Mouse (Mus musculus): ENCODE measurements around the gene Traf6.
"Not testable (repeated sequence)": the region's sequence is repeated elsewhere in the genome, so short reads cannot be mapped to it uniquely, and the experiment has no call there.

Traf6 gene

DNA sequence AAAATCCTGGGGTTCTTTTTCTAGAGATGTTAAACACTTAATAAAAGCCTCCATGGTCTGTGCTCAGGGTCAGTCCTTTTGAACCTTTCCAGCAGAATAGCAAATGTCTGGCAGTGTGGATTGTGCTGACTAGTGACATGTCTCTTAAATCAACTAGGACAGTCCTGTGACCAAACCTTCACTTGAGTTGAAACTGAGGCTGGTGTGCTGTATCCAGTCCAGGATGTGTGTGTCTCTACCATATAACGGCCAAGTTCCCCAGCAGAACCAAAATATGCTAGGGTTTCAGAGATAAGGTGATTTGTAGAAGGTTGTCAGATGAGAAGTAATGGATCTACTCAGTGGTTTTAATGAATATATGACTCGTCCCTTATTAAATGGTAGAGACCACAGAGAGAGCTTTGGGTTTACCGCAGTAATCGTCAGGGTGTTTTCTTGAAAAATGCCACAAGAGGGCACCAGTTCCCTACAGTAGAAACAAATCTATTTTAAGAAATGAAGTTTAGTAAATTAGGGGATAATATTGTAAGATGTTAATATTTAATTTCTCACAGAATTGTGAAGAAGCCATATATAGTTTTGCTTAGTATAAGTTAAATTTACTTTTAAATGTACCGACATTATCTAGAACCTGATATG is 15.5 kb downstream of the Traf6 start:
- in situ Hi-C loops (cut with MboI, MseI): no loop called here

- in situ Hi-C loops (cut with MboI, MseI): no loop called here
Observed at GRCm38 (mm10) chr2:101695584-101695983, 17.4 kb downstream of the Traf6 start.

GRCm38 (mm10) chr2:101699284-101699683 is 21.1 kb downstream of the Traf6 start:
- in situ Hi-C loops (cut with MboI, MseI): no loop called here

- in situ Hi-C loops (cut with MboI, MseI): no loop called here
Observed at GRCm38 (mm10) chr2:101705941-101706485, 27.8 kb downstream of the Traf6 start.

DNA sequence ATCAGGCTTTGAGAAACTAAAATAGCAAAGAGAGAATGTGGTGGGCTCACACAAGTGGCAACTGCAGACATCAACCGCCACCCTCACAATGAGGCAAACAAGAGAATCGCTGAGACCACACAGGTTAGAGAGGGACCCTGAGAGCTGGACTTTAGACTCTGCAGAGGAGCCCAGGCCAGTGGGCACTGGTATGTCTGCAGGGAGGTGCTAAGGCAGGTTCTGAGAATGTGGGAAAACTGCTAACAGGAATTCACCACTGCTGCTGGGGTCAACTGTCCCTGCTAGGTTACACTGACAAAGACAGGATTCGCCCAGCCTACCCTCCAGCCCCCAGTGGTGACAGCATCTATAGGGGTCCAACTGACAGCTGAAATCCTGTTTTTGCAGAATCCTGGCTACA is 33.4 kb downstream of the Traf6 start:
- in situ Hi-C loops (cut with MboI, MseI): no loop called here

DNA sequence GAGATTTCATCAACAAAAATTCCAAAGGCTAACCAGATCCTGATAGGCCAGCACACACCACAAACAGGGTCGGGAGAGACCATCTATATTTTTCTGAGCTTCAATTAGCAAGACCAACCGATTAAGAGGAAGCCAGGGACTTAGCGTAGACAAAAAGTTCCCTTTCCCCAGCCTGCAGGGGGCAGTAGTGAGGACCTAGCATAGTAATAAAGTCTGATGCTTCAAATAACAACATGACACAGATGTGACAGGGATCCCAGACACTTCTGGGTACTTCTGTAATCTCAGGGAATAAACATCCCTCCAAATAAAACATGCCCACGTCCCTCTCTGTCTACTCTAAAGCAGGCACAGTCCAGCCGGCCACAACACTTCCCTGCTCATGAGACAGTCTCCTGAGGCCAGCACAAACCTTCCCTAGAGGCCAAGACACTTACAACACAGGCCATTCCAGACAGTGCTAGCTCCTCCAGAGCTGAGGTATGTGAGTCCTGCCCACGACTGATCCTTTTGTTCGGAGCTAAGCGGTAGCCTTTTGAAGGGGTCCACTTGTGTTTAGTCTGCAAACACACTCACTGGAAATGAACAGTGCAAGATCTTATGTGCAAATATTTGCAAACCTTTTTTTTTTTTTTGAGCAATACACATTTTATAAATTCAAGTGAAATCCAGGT is 37.6 kb downstream of the Traf6 start:
- in situ Hi-C loops (cut with MboI, MseI): loop anchor here (5.0 kb wide), 1 partner anchor 112 kb away; no protein-coding TSS in a partner anchor

- in situ Hi-C loops (cut with MboI, MseI): loop anchor here (5.0 kb wide), 1 partner anchor 110 kb away; no protein-coding TSS in a partner anchor
Observed at GRCm38 (mm10) chr2:101717162-101717561, 38.9 kb downstream of the Traf6 start.

- in situ Hi-C loops (cut with MboI, MseI): loop anchor here (10.0 kb wide), 1 partner anchor 1587 kb away; no protein-coding TSS in a partner anchor
Observed at GRCm38 (mm10) chr2:101721835-101722234, 43.6 kb downstream of the Traf6 start.

DNA sequence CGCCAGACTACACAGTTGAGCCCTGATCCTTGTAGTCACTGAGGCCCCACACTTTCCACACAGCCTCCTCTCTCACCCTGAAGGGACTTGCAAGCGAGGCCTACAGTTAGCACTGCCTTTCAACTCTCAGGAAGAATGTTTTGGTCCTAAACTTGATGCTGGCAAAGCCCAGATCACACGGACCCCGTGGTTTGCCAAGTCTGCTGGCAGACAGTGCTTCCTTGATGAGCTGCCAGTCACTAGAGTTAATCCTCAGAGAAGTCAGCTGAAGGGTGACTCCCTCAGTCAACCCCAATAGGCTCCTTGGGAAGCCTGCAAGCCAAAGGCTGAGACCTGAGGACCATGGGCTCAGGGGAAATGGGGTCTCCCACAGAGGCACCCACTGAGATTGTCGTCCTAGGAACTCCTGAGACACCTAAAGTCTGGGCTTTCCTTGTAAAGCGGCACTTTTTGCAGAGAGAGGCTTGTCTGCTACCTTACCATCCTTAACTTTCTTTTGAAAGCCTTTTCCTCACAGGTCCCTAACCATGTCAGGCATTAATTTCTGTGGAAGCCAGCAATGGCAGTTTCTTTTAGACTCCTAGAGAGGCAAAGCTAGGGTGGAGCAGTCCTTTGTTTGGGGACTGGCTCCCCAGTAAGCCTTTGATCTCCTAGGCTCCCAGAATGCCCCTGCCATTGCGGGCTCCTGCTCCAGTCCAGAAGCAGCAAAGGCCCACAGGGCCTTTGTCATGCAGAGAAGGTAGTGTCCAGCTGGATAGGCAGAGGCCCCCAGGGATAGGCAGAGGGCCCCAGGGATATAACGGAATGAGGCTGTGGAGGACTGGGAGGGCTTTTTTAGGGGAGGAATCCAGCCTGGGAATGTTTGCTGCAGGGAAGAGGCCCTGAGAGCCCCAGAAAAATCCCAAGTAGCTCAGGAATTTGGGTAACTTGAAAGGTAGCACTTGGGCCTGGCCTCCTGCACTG is 44.4 kb downstream of the Traf6 start:
- in situ Hi-C loops (cut with MboI, MseI): loop anchor here (10.0 kb wide), 1 partner anchor 1588 kb away; no protein-coding TSS in a partner anchor

DNA sequence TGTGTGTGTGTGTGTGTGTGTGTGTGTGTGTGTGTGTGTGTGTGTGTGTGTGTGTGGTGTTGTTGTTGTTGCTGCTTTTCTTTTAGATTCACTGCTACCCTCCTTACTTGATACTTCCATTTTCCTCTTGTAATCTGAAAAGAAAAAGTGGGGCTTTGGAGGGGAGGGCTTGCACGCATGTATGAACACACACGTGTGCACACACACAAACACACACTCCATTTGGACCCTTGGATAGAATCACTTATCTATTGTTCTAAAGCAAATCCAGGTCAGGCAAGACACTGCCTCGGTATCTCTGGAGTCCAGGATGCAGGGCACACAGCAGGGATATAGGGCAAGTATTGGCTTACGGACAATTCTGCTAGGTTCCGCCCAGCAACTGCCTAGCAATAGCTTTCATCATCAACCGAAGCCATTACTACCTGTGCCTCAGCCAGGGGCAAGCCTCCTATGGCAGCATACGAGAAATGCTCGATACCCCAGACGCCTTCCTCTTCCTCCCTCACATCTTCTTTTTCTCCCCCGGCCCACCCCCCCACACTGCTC is 45.2 kb downstream of the Traf6 start:
- in situ Hi-C loops (cut with MboI, MseI): loop anchor here (10.0 kb wide), 1 partner anchor 1589 kb away; no protein-coding TSS in a partner anchor

DNA sequence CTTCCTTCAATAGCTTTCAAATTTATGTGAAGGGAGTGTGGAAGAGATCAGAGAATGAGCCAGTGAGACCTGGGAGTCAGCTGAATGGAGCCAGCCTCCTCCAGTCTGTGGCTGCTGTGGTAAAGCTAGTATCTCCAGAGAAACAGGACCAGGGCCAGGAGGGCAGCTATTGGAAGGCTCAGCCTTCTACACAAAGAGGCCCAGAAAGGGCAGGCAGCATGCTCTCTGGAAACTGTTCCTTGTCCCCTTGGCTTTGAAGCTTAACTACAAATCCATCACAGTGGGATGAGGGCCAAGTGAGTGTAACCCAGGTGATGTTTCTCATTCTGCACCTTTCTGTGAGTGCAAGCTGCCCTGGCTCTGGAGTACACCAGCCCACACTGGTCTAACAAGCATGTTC is 49.6 kb downstream of the Traf6 start:
- in situ Hi-C loops (cut with MboI, MseI): loop anchor here (10.0 kb wide), 1 partner anchor 1593 kb away; no protein-coding TSS in a partner anchor

DNA sequence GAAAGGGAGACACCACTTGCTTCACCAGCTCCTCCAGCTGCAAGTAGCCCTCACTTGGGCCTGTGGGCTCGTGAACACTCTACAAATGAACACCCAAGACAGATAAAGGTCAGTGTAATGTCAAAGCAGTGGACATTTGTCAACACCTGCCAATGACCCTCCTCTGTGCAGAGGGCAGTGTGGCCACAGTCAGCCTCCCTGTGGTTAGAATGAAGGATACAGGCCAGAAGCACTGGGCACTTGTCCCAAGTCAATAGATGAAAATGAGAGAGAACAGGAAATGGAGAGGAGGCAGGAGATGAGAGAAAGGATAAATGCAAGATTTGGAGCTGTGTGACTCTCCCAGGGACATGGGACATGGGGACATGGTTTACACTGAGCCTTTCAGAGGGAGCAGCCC is 51.2 kb downstream of the Traf6 start:
- in situ Hi-C loops (cut with MboI, MseI): loop anchor here (10.0 kb wide), 1 partner anchor 1595 kb away; no protein-coding TSS in a partner anchor

DNA sequence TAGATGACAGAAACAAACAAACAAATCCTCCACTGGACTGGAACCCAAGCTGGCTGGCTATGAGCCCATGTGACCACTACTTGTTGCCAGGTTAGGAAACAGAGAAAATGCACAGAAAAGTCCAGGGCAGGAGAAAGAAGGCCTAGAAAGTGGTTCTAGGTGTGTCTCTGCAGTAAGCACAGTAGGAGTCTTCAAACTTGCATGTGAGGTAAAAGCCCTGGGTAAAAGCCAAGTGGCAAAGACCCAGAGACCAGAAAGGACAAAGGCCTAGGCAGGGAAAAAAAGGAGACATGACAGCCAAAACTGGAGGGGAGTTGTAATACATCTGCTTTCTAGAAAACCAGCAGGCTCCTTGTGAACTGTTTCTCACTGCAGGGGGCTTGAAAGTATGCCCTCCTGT is 52.7 kb downstream of the Traf6 start:
- in situ Hi-C loops (cut with MboI, MseI): no loop called here

DNA sequence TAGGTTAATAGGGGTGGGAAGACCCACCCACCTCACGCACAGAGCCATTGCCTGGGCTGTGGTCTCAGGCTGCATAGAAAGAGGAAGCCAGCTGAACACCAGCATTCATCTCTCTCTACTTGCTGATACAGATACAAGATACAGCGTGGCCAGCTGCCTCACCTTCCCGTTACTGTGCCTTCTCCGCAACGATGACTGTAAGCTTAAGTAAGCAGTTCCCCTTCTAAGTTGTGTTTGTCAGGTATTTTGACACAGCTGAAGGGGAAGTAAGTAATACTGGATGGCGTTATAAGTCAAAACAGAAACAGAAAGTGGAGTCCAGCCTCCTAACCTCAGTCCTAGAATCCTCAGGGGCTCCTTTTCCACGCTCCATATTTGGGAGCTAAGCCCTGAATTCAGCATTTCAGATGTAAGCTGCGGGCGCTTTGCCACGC is 54.6 kb downstream of the Traf6 start:
- in situ Hi-C loops (cut with MboI, MseI): no loop called here

DNA sequence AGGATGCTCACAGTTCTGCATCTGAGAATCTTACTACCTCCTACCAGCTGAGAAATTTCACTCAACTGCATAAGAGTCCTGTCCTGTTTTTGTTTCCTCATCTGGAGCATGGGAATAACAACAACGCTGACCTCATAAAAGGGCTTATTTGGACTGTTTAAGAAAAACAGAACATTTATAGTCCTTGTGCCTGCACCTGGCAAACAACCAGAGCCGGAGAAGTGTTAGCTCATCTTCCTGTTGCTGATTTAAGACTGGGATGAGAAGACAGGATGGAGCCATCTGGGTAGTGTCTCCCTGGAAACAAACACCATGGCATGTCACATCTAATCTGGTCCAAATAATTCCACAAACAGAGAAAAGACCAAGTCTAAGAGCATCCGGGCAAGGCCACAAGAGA is 55.3 kb downstream of the Traf6 start:
- in situ Hi-C loops (cut with MboI, MseI): no loop called here

GRCm38 (mm10) chr2:101739914-101740313 is 61.7 kb downstream of the Traf6 start:
- in situ Hi-C loops (cut with MboI, MseI): no loop called here

DNA sequence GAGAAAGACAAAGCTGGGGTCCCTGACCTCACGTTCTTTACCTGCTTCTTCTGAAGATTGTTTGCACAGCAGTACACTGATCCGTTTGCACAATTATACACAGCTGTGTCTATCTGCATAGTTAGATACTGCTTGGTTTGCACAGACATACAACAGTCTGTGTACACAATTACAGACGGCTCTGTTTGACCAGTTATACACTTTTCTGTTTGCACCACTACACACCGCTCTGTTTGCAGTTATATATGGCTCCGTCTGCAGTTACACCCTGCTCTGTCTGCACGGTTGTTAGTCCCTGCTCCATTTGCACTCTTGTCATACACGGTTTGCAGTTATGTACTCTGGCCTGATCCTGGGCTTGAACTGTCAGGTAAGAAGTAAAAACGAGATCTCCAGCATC is 63.4 kb downstream of the Traf6 start:
- in situ Hi-C loops (cut with MboI, MseI): no loop called here

GRCm38 (mm10) chr2:101742072-101742860 is 64.0 kb downstream of the Traf6 start:
- in situ Hi-C loops (cut with MboI, MseI): no loop called here

GRCm38 (mm10) chr2:101745656-101746055 is 67.4 kb downstream of the Traf6 start:
- in situ Hi-C loops (cut with MboI, MseI): not testable (repeated sequence)

- in situ Hi-C loops (cut with MboI, MseI): no loop called here
Observed at GRCm38 (mm10) chr2:101746537-101746936, 68.3 kb downstream of the Traf6 start.
